Mouse (Mus musculus): ENCODE measurements around the gene Gm11569. TPM values are rescaled to one million over a fixed set of nuclear protein-coding genes. Genes with fewer than 3 reads are reported as not detected.
"Not testable (repeated sequence)": the region's sequence is repeated elsewhere in the genome, so short reads cannot be mapped to it uniquely, and the experiment has no call there.

The Gm11569 gene
- total RNA-seq (2021), result not detected
- long read RNA-seq, result 0 reads

DNA sequence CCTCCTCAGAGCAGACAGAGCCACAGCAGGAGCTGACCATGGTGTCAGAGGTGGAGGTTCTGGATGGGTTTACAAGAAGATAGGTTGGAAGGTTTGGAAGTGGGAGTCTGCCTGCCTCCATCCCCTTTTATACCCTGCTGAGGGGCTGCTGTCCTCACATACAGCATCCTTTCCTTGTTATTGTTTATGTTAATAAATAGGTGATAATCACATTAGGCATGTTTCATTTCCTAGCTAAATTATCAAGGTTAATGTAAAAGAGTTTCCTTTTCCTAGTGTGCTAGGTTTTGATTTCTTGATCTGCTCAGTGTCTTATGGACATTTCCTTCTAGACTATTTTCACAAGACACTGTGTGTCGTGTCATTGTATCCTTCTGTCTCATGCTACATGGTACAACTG lies at the start of gene Gm11569:
Gene Gm11569, minus strand, starts transcription at position 101 of the 400 bp plus-strand sequence.
- not testable (repeated sequence) for DNase-seq (ENCODE audit: low spot score in 2 of 2)

DNA sequence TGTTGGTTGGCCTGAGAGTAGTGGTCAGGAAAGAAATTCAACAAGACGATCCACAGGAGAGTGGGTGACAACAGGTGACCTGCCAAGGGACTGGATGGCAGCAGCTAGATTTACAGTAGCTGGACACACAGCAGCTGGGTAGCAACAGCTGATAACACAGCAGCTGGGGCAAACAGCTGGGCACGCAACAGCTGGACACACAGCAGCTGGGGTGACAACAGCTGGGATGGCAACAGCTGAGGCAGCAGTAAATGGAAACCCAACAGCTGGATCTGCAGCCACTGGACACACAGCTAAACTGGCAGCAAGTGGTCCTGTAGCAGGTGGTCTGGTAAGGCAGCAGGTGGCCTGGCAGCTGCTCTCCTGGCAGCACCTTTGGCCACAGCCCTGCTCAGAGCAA lies 48.0 kb upstream of the Gm11569 start:
- no peak for DNase-seq (ENCODE audit: low spot score in 2 of 2)

DNA sequence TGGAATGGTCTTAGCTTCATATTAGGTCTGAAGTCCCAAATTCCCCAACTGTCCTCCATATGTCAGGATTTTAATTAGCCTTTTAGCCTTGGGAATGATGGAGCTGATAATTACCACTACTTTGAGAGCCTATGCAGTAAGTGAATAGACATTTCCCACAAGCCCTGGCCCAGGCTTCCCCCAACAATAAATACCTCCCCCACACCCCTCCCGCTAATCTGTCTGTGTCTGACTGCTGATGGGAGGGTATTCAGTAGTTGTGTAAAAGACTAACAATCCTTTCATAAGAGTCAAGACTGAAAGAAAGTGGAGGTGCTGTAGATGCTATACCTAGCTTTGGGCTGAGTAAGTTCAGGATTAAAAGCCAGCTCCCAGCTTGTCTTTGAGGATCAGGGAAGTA lies 43.5 kb upstream of the Gm11569 start:
- DNase-seq (ENCODE audit: low spot score in 2 of 2), result no peak

DNA sequence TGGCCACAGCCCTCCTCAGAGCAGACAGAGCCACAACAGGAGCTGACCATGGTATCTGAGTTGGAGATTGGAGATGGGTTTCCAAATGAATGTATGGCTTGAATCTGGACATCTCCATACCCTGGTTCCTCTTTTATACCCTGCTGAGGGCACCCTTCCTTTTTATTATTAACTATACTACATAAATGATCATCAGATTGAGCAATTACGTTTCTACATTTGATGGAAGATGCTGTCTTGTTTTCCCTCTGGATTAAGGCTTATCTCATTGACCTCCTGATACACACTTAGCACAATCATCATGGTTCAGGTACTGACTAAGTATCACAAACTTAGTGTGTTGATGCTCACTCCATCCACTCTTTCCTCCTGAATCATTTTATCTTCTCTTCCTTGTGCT lies 39.2 kb upstream of the Gm11569 start, which contains the start of gene 2300003K06Rik:
Gene 2300003K06Rik, minus strand, starts transcription at position 101 of the 400 bp plus-strand sequence.
- no peak for DNase-seq (ENCODE audit: low spot score in 2 of 2)

DNA sequence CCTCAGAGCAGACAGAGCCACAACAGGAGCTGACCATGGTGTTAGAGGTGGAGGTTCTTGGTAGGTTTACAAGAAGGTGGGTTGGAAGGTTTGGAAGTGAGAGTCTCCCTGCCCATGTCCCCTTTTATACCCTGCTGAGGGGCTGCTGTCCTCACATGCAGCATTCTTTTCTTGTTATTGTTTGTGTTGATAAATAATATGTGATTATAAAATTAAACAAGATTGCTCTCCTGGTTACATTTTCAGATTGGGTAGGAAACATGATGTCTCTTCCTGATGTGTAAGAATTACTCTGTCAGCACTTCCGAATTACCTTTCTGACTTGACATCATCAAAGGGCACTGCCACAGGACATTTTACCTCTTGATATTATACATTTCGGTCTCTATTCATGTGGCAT lies 16.8 kb upstream of the Gm11569 start, which contains the start of gene Gm11564:
Gene Gm11564, minus strand, starts transcription at position 101 of the 400 bp plus-strand sequence.
- DNase-seq (ENCODE audit: low spot score in 2 of 2), result not testable (repeated sequence)

DNA sequence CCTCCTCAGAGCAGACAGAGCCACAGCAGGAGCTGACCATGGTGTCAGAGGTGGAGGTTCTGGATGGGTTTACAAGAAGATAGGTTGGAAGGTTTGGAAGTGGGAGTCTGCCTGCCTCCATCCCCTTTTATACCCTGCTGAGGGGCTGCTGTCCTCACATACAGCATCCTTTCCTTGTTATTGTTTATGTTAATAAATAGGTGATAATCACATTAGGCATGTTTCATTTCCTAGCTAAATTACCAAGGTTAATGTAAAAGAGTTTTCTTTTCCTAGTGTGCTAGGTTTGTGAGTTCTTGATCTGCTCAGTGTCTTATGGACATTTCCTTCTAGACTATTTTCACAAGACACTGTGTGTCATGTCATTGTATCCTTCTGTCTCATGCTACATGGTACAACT lies 11.1 kb upstream of the Gm11569 start, which contains the start of gene Krtap4-13:
Gene Krtap4-13, minus strand, starts transcription at position 101 of the 400 bp plus-strand sequence.
- DNase-seq (ENCODE audit: low spot score in 2 of 2), result not testable (repeated sequence)

DNA sequence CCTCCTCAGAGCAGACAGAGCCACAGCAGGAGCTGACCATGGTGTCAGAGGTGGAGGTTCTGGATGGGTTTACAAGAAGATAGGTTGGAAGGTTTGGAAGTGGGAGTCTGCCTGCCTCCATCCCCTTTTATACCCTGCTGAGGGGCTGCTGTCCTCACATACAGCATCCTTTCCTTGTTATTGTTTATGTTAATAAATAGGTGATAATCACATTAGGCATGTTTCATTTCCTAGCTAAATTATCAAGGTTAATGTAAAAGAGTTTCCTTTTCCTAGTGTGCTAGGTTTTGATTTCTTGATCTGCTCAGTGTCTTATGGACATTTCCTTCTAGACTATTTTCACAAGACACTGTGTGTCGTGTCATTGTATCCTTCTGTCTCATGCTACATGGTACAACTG lies 5.6 kb upstream of the Gm11569 start, which contains the start of gene Gm11554:
Gene Gm11554, minus strand, starts transcription at position 101 of the 400 bp plus-strand sequence.
- DNase-seq (ENCODE audit: low spot score in 2 of 2), result not testable (repeated sequence)

DNA sequence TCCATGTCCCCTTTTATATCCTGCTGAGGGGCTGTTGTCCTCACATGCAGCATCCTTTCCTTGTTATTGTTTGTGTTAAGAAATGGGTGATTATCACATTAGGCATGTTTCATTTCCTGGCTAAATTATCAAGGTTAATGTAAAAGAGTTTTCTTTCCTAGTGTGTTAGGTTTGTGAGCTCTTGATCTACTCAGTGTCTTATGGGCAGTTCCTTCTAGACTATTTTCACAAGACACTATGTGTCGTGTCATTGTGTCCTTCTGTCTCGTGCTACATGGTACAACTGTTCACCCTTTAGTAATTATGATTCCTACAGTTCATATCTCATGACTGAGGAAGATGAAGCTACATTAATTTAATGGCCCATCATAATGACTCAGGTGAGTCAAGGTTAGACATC lies 5.4 kb downstream of the Gm11569 start, which contains the start of gene Gm11596:
Gene Gm11596, minus strand, starts transcription at position 101 of the 400 bp plus-strand sequence.
- no peak for DNase-seq (ENCODE audit: low spot score in 2 of 2)

DNA sequence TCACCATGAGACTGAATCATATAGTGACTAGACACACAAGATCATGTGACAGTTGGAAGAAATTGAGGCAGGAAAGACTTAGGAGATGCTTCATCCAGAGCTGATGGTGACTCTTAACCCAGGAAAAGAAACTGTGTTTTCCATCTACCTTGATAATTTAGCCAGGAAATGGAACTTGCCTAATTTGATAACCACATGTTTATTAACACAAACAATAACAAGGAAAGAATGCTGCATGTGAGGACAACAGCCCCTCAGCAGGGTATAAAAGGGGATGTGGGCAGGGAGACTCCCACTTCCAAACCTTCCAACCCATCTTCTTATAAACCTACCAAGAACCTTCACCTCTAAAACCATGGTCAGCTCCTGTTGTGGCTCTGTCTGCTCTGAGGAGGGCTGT lies 13.8 kb downstream of the Gm11569 start, which contains the start of gene Krtap4-9:
Gene Krtap4-9, plus strand, starts transcription at position 301 of the 400 bp plus-strand sequence.
- DNase-seq (ENCODE audit: low spot score in 2 of 2), result not testable (repeated sequence)

DNA sequence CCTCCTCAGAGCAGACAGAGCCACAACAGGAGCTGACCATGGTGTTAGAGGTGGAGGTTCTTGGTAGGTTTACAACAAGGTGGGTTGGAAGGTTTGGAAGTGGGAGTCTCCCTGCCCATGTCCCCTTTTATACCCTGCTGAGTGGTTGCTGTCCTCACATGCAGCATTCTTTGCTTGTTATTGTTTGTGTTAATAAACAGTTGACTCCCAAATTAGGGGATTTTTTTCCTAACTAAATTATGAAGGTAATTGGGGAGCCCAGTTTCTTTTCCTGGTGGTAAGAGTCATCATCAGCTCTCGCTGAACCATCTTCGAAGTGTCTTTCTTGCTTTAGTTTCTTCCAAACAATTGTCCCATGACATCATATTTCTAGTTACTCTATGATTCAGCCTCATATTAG lies 18.1 kb downstream of the Gm11569 start, which contains the start of gene Krtap4-8:
Gene Krtap4-8, minus strand, starts transcription at position 101 of the 400 bp plus-strand sequence.
- no peak for DNase-seq (ENCODE audit: low spot score in 2 of 2)

DNA sequence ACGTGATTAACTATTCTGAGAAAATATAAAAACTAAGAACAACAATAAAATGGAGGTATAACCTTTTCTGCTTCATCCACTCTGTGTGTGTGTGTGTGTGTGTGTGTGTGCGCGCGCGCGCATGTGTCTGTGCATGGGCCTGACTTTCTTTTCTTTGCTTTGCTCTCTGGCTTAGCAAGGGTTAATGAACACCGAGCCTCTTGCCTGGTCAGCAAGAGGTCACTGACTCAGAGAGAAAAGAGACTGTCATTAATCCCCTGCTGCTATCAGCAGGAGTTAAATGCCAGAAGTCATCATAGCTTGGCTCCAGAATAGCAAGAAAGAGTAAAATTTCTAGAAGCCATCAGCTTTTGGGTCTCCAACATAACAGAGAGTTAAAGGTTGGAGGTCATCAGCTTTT lies 20.3 kb downstream of the Gm11569 start:
- DNase-seq (ENCODE audit: low spot score in 2 of 2), result no peak

DNA sequence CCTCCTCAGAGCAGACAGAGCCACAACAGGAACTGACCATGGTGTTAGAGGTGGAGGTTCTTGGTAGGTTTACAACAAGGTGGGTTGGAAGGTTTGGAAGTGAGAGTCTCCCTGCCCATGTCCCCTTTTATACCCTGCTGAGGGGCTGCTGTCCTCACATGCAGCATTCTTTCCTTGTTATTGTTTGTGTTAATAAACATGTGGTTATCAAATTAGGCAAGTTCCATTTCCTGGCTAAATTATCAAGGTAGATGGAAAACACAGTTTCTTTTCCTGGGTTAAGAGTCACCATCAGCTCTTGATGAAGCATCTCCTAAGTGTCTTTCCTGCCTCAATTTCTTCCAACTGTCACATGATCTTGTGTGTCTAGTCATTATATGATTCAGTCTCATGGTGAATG lies 25.9 kb downstream of the Gm11569 start, which contains the start of gene Gm11595:
Gene Gm11595, minus strand, starts transcription at position 101 of the 400 bp plus-strand sequence.
- not testable (repeated sequence) for DNase-seq (ENCODE audit: low spot score in 2 of 2)

DNA sequence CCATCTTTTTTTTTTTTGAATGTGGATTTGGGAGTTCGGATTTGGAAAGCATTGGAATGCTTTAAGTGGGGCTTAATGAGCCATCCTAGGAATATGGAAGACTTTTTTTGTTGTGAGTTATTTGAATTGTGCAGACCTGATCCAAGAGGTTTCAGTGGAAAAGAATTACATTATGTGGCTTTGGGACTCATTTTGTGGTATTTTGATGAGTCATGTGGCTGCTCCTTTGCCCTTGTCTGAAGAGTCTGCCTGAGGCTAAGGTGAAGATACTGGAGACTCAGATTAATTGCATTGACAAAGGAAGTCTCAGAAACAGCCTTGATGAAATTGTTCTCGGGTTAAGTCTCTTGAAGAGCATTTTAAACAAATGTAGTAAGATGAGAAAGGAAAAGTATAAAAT lies 30.3 kb downstream of the Gm11569 start:
- DNase-seq (ENCODE audit: low spot score in 2 of 2), result no peak

DNA sequence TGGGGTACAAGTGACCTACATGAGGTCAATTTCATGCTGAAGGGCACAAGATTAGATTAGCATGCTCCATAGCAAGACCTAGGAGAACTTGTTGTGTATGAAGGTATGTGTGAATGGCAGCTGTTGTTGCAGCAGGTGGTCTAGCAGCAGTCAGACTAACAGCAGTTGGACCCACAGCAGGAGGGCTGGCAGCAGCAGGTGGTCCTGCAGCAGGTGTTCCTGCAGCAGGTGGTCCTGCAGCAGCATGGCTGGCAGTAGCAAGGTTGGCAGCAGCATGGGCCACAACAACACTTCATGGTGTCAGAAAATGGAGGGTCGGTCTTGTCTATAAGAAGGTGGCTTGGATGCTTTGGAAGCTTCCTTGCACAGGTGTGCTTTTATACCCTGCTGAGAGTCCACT lies 39.9 kb downstream of the Gm11569 start:
- DNase-seq (ENCODE audit: low spot score in 2 of 2), result no peak

Other genes starting within 250 kb of the Gm11569 start
- not detected for gene Krtap3-3, start 248.1 kb downstream of the Gm11569 start, total RNA-seq (2021)
- gene Krtap3-2, start 242.1 kb downstream of the Gm11569 start, total RNA-seq (2021), result not detected
- not detected for gene Gm11939, start 239.5 kb downstream of the Gm11569 start, total RNA-seq (2021)
- not detected for gene Krtap3-1, start 232.3 kb downstream of the Gm11569 start, total RNA-seq (2021)
- gene Krtap1-5, start 217.9 kb downstream of the Gm11569 start, total RNA-seq (2021), result not detected
- gene Krtap1-4, start 215.3 kb downstream of the Gm11569 start, total RNA-seq (2021), result not detected
- gene Krtap1-3, start 207.6 kb downstream of the Gm11569 start, total RNA-seq (2021), result not detected
- not detected for gene Krtap9-3, start 200.8 kb downstream of the Gm11569 start, total RNA-seq (2021)
- gene Gm11938, start 195.6 kb downstream of the Gm11569 start, total RNA-seq (2021), result not detected
- not detected for gene Gm11937, start 188.7 kb downstream of the Gm11569 start, total RNA-seq (2021)
- gene Krtap2-4, start 184.1 kb downstream of the Gm11569 start, total RNA-seq (2021), result not detected
- not detected for gene Gm11562, start 178.5 kb downstream of the Gm11569 start, total RNA-seq (2021)
- gene Krtap4-1, start 170.7 kb downstream of the Gm11569 start, total RNA-seq (2021), result not detected
- gene Krtap4-2, start 163.8 kb downstream of the Gm11569 start, total RNA-seq (2021), result not detected
- gene Krtap4-7, start 154.8 kb downstream of the Gm11569 start, total RNA-seq (2021), result not detected
- not detected for gene Gm11555, start 148.7 kb downstream of the Gm11569 start, total RNA-seq (2021)
- gene Gm11563, start 140.0 kb downstream of the Gm11569 start, total RNA-seq (2021), result not detected
- not detected for gene Krtap4-6, start 133.0 kb downstream of the Gm11569 start, total RNA-seq (2021)
- not detected for gene Gm14190, start 108.2 kb downstream of the Gm11569 start, total RNA-seq (2021)
- gene Gm14180, start 64.6 kb downstream of the Gm11569 start, total RNA-seq (2021), result not detected
- not detected for gene Gm11595, start 26.0 kb downstream of the Gm11569 start, total RNA-seq (2021)
- not detected for gene Krtap4-8, start 18.2 kb downstream of the Gm11569 start, total RNA-seq (2021)
- gene Krtap4-9, start 13.7 kb downstream of the Gm11569 start, total RNA-seq (2021), result not detected
- not detected for gene Gm11596, start 5.5 kb downstream of the Gm11569 start, total RNA-seq (2021)
- gene Gm11554, start 5.5 kb upstream of the Gm11569 start, total RNA-seq (2021), result not detected
- not detected for gene Krtap4-13, start 11.0 kb upstream of the Gm11569 start, total RNA-seq (2021)
- not detected for gene Gm11564, start 16.7 kb upstream of the Gm11569 start, total RNA-seq (2021)
- gene 2300003K06Rik, start 39.1 kb upstream of the Gm11569 start, total RNA-seq (2021), result not detected
- gene Krtap4-16, start 52.7 kb upstream of the Gm11569 start, total RNA-seq (2021), result not detected
- gene Gm11568, start 59.0 kb upstream of the Gm11569 start, total RNA-seq (2021), result not detected
- not detected for gene Gm11559, start 65.5 kb upstream of the Gm11569 start, total RNA-seq (2021)
- gene Krtap9-1, start 74.5 kb upstream of the Gm11569 start, total RNA-seq (2021), result not detected
- not detected for gene Gm11567, start 80.3 kb upstream of the Gm11569 start, total RNA-seq (2021)
- gene Krtap31-1, start 109.0 kb upstream of the Gm11569 start, total RNA-seq (2021), result not detected
- not detected for gene Gm11565, start 115.8 kb upstream of the Gm11569 start, total RNA-seq (2021)
- not detected for gene Krtap31-2, start 137.4 kb upstream of the Gm11569 start, total RNA-seq (2021)
- not detected for gene Krtap9-5, start 149.5 kb upstream of the Gm11569 start, total RNA-seq (2021)
- gene Krtap29-1, start 180.1 kb upstream of the Gm11569 start, total RNA-seq (2021), result not detected
- not detected for gene Krtap16-1, start 187.7 kb upstream of the Gm11569 start, total RNA-seq (2021)
- not detected for gene Krtap17-1, start 195.1 kb upstream of the Gm11569 start, total RNA-seq (2021)
- not detected for gene Krt33a, start 217.3 kb upstream of the Gm11569 start, total RNA-seq (2021)
- gene Krt33b, start 230.9 kb upstream of the Gm11569 start, total RNA-seq (2021), result not detected
- gene Krt34, start 242.6 kb upstream of the Gm11569 start, total RNA-seq (2021), result not detected